Mouse (Mus musculus): ENCODE measurements at regions not wholly inside any gene's neighbourhood (a gene's known extent, or its start where the extent isn't known, plus 50 kb on each side); places are given as distances from the start of the nearest gene placed in this dataset.

DNA sequence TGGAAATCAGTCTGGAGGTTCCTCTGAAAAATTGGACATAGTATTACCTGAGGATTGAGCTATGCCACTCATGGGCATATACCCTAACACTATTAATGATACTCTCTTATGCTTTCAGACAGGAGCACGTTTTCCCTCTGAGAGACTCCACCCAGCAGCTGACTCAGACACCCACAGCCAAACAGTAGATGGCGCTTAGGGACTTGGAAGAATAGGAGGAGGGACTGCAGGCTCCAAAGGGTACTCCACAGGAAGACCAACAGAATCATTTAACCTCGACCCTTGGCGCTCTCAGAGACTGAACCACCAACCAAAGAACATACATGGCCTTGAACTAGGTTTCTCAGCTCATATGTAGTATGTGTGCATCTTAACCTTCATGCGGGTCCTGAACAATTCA, 216.0 kb upstream of the Fut9 start:
- no peak for ATAC-seq (ENCODE audit: insufficient number of reproducible peaks, low FRiP score, low TSS enrichment)

DNA sequence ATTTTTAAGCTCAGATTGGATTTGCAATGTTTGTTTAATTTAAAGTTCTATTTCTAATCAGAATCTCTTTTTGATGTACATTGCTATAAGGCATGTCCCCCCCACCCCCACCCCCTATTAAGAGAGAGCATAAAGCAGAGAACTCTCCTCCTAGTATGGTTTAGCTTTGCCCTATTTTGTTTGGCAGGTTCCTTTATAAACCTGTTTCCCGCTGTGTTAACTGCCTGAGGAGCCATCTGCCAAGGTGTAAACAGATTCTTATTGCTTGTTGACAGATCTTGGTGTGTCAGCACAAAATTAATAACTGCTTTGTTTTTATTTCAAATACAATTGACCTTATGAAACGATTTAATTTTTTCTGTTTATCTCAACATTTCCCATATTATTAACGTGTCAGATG, 200.3 kb upstream of the Fut9 start:
- ATAC-seq (ENCODE audit: insufficient number of reproducible peaks, low FRiP score, low TSS enrichment) = peak; percentile 98

DNA sequence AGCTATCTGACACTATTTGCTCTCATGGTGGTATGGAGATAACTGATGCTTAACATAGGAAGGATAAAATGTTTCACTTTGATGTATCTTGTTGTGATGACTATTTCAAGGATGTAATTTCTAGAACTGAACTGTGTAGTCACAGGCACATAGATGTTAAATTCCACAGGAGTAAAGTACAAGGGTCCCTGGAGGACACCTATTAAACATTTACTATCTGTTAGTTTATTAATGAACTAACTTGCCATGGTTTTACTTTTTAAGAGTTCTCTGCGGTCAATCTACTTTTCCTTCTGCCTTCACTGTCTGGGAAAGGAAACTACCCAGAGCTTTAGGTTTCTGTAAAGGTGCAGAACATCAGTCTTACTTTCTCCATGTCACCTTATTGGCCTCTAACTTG, 198.5 kb upstream of the Fut9 start:
- no peak for ATAC-seq (ENCODE audit: insufficient number of reproducible peaks, low FRiP score, low TSS enrichment)

DNA sequence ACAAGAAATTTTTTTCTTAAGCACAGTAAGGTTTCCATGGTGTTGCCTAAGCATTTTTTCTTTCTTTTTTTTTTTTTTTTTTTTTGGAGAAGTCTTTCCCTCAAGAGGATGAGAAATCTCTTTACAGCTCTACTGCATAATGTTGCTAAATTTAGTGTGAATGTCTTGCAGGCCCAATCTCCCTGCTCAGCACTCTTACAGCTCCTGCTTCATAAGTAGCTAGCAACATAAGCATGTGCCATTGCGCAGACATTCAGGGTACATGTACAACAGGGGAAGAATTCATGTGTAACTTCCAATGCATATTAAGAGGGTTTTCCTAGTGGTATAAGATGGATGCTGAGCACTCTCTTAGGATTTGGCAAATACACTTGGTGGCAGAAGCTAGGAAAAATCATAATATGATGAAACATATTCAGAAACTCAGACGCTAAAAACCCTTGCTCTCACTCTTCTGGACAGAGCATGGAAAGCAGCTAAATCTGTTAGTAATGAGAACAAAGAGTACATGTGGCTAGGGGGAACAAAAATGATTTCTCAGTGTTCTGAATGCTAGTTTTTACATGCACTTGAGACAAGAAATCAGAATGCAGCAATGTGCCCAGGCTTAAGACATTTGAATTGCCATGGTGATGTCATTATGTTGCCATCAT, 155.8 kb upstream of the Fut9 start:
- ATAC-seq (ENCODE audit: insufficient number of reproducible peaks, low FRiP score, low TSS enrichment) = peak; percentile 45; the same call in 1 of the 2 replicates

DNA sequence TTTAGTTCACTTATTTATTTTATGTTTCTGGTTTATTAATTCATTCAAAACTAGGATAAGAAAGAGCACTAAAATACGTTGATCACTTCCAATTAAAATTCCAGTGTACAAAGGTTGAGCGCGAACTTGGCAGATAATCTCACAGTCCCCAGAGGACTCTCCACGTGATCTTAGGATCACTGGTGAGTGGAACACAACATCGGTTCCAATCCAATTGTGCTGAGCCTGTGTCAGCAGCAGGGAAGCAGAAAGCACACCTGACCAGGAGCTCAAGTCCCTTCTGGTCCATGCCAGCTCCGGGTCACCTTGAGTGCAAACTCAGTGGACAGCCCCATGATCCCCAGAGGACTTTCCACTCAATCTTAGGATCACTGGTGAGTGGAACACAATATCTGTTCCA, 132.5 kb upstream of the Fut9 start:
- ATAC-seq (ENCODE audit: insufficient number of reproducible peaks, low FRiP score, low TSS enrichment) = no peak

DNA sequence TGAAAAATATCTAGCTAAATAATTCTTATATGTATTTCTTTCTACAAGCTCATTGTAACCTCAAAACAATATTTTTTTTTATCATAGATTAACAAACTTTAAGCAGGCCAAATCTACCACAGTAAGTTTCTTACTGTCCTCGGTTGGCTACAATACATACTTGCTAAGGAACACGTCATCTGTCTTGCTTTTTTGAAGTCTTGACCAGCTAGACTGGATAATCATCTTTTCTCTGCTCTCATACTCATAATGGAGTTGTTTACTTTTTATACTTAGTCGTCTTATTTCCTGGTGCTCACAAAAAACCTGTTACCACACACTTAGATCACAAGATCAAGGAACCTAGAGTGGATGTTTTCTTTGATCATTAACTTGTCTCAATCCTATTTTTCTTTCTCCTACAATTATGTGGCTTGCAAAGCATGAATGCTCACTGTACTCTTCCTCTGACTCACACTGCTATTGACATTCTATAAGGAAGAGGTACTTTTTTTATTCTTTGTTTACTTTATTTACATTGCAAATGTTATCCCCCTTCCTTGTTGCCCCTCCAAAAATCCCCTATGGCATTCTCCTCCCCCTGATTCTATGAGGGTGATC, 95.4 kb upstream of the Fut9 start:
- no peak for ATAC-seq (ENCODE audit: insufficient number of reproducible peaks, low FRiP score, low TSS enrichment)

DNA sequence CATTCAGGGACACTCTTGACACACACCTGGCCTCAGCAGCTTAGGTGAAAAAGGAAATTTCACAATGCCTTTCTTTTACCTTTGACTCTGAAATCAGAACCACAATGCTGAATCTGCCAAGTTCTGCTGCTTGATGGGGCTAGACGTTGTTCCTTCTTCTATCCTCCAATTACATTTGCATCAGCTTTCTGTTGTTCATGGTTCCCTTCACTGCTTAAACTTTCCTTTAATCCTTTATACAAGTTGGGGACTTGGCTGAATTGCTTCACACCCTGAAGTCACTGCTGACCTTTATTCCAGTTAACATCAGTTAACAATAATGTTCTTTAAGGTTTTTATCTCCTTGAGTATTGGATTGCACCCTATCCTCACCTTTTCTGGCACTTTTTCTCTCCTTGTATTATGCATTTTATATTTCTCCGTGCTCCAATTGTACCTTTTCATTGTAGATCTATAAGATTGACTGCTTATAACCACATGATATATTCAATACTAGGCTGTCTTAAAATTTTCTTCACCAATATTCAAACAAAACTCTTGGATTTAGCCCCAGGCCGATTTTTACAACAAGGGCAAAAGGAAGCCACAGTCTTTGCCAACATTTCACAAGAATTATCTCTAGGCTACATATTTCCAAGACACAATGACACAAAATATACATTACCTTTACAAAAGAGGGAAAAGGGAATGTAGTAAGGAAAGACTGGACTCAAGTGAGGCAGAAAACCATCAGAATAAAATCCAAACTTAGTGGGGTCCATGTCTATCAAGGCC, 92.0 kb upstream of the Fut9 start:
- ATAC-seq (ENCODE audit: insufficient number of reproducible peaks, low FRiP score, low TSS enrichment) = no peak

Data from cerebellum, adult (tissue).